Mouse (Mus musculus): ENCODE data around the gene Fcrl5.

- TF ChIP-seq HCFC1 (IDR thresholded peaks at IDR 0.05; ENCODE audit: low read depth, low read length), result no peak
- TF ChIP-seq EP300 (IDR thresholded peaks at IDR 0.05; ENCODE audit: low read length), result no peak
- TF ChIP-seq KAT2A (IDR thresholded peaks at IDR 0.05; ENCODE audit: insufficient replicate concordance, low read length), result no peak
- TF ChIP-seq MYC (IDR thresholded peaks at IDR 0.05; ENCODE audit: low read depth, low read length), result no peak
- no peak for TF ChIP-seq CTCF (conservative IDR thresholded peaks at IDR 0.05 in 1 of 2, IDR thresholded peaks at IDR 0.05 in 1 of 2; ENCODE audit: low read depth in 2 of 2, low read length in 2 of 2)
Measured at GRCm38 (mm10) chr3:87398809-87399208, 36.8 kb upstream of the Fcrl5 start.

All from CH12.LX (cell line).